Mouse (Mus musculus): ENCODE data around the gene 1520401A03Rik. TPM values are rescaled to one million over a fixed set of nuclear protein-coding genes. Genes with fewer than 3 reads are reported as not detected.

Gene 1520401A03Rik
- polyA plus RNA-seq, 1 experiment from 2014 or later: 1.0 TPM

DNA sequence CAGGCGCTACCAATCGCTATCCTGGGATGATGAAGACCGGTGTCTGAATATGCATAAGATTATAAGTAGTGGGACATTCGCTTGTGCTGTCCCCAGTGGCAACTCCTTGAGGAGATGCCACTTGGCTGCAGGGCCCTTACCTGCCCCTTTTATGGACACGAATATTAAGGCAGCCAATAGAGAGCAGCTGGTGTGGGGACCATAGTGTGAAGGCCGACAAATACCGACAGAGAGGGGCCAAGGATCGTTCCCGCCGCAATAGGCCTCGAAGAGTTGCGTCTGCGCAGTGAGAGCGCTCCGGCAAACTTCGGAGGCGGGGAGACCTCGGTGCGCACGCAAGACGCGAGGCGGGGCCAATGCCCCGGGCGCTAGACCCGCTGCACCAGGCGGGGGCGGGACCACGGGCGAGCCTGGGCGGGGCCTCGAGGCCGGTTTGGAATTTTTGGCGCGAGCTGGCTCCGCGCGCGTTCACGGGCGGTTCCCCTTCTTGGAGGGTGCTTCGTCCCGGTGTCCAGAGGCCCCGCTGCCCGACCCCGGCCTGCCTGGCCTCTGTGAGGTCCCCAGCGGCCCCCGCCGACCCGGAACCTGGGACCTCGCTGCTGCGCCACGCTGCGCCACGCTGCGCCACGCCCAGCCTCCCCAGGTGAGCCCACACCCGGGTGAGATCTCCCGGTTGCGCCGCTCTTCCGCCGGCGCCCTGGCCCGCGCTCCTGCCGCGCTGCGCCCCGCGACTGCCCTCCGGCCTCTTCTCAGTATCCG lies 3.6 kb upstream of the 1520401A03Rik start, which contains the start of gene Pkmyt1:
Gene Pkmyt1 (plus strand): TSS at position 338 of the 759 bp plus-strand sequence.
- Histone ChIP-seq H3K36me3 (no peaks in the 10 kb centered on the region), H3K27me3 (no peaks in the 10 kb centered on the region), H3K9me3 (no peaks in the 10 kb centered on the region), H3K9ac (peak within 1 kb of the TSS; percentile 73), H3K27ac (peak within 1 kb of the TSS; percentile 80), H3K4me3 (peak within 1 kb of the TSS; percentile 94), H3K4me1 (0 out of 2 replicates have a peak, but pooled peaks cover 16% of the 10 kb centered on the region), H3K4me2 (replicated peaks) (peak within 1 kb of the TSS; percentile 86)
- 2% methylated on average over 60 of the region's 73 CpGs for WGBS
- ATAC-seq (ENCODE audit: insufficient number of reproducible peaks, insufficient read depth, low FRiP score, low TSS enrichment): peak; percentile 86

DNA sequence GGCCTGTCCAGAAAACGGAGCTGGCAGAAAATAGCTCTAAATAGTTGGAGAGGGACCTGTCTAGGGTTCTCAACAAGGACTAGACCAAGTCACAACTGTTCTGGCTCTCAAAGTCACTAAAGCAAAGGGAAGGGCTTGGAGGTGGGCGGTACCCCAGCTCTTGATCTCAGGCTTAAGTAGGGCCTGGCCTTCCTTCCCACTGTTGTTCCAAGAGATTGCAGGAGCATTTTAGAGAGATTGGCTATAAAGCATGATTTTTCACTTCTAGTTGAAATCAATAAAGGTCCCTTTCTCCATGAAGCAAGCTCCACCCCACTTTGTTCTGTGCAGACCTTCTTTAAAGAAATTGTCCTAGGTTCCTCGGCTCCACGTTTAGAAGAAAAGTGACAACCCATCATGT lies 2.9 kb upstream of the 1520401A03Rik start:
- peak overlapping the region; percentile 73 for H3K9ac ChIP-seq
- peak overlapping the region; percentile 59; the same call in 1 of the 2 replicates for H3K27ac ChIP-seq
- peak overlapping the region; percentile 86 for H3K4me2 ChIP-seq (replicated peaks)
- 67% methylated on average over 4 of the region's 4 CpGs for WGBS
- H3K9me3 ChIP-seq: no peaks in the 10 kb centered on the region
- H3K4me1 ChIP-seq: 0 out of 2 replicates have a peak, but pooled peaks cover 16% of the 10 kb centered on the region
- H3K36me3 ChIP-seq: no peaks in the 10 kb centered on the region
- peak overlapping the region; percentile 94 for H3K4me3 ChIP-seq
- no peak for ATAC-seq (ENCODE audit: insufficient number of reproducible peaks, insufficient read depth, low FRiP score, low TSS enrichment)
- no peaks in the 10 kb centered on the region for H3K27me3 ChIP-seq

DNA sequence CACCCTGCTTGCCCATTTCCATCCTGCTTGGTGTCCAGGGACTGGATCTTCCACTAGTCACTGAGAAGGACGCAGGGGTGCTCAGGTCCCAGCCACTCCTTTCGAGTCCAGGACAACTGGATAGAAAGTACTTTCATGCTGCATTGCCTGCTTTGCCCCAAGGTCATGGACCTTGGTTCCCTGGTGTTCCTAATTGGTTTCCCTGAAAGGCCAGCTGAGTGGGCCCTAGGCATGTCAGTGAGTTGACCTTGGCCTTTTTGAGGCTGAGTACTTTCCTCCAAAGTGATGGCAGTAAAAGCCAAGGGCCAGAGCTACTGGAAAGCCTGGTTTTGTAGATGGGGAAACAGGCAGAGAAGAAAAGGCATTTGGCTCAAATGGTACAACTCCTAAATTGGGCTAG lies 697 bp downstream of the 1520401A03Rik start:
- Histone ChIP-seq H3K4me1 (0 out of 2 replicates have a peak, but pooled peaks cover 9% of the 10 kb centered on the region), H3K27me3 (no peaks in the 10 kb centered on the region), H3K4me3 (no peak overlapping the region), H3K36me3 (no peaks in the 10 kb centered on the region), H3K9ac (no peak overlapping the region), H3K4me2 (replicated peaks) (no peak overlapping the region), H3K9me3 (no peaks in the 10 kb centered on the region), H3K27ac (no peak overlapping the region)
- ATAC-seq (ENCODE audit: insufficient number of reproducible peaks, insufficient read depth, low FRiP score, low TSS enrichment): no peak
- WGBS: 80% methylated on average over 2 of the region's 2 CpGs

DNA sequence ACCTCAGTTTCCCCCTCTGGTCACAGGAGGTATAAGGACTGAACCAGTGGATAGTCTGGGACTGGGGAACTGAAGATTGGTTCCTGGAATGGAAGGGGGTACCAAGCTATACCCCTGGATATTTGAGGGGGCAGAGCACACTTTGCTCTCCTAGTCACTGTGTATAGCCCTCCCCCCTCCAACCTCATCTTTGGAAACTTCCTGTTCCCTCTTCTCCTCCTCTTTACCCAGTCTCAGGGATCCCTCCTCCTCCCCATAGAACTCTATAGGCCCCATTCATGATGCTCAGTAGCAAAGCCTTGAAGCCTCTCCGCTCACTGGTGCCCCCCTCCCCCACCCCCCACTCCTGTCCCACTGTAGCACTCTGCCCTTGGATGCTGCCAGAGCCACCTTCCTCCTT lies 3.1 kb downstream of the 1520401A03Rik start:
- H3K36me3 ChIP-seq: no peaks in the 10 kb centered on the region
- whole genome bisulfite sequencing: 27% methylated on average over 1 of the region's 1 CpGs
- H3K27me3 ChIP-seq: no peaks in the 10 kb centered on the region
- no peaks in the 10 kb centered on the region for H3K4me1 ChIP-seq
- ATAC-seq (ENCODE audit: insufficient number of reproducible peaks, insufficient read depth, low FRiP score, low TSS enrichment): no peak
- H3K9me3 ChIP-seq: no peaks in the 10 kb centered on the region
- H3K27ac ChIP-seq: no peak overlapping the region
- no peak overlapping the region for H3K4me3 ChIP-seq
- no peak overlapping the region for H3K4me2 ChIP-seq (replicated peaks)
- H3K9ac ChIP-seq: no peak overlapping the region

DNA sequence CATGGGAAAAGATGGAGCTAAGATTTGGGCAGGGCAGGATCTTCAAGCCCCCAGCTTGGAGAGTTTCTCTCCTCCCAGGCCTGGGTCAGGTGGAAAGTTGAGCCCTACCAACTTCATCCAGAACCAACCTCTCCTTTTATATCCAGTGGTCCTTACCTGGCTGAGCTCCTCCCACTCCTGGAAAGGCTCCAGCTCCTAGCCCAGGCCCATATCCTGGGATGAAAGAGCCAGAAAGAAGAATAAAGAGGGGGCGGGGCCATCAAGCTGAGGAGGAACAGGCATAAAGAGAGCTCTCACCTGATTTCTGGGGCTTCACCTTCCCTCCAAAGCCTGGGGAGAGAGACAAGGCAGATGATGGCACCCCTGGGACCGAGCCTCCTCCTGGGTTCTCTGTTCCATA lies 5.6 kb downstream of the 1520401A03Rik start:
- Histone ChIP-seq H3K27me3 (no peaks in the 10 kb centered on the region), H3K27ac (no peak overlapping the region), H3K9me3 (no peaks in the 10 kb centered on the region), H3K36me3 (no peaks in the 10 kb centered on the region), H3K4me2 (replicated peaks) (no peak overlapping the region), H3K4me3 (no peak overlapping the region), H3K4me1 (no peaks in the 10 kb centered on the region), H3K9ac (no peak overlapping the region)
- WGBS: 67% methylated on average over 2 of the region's 2 CpGs
- no peak for ATAC-seq (ENCODE audit: insufficient number of reproducible peaks, insufficient read depth, low FRiP score, low TSS enrichment)

DNA sequence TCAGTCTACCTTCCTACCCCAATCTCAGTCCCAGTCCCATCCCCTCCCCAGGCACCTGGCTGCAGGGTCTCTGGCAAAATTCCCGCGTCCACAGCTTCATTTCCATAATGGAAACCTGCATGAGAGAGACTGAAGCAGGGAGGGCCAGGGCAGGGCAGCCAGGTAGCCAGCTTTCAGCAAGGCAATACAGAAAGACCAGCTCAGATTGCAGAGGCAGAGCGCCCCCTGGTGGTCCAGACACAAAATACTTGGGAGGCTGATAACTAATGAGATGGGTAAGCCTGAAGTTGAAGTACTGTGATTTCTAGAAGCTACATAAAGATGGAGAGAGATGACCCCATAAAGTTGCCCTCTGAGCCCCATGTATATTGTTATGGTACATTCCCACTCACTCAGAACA lies 16.4 kb downstream of the 1520401A03Rik start:
- Histone ChIP-seq H3K36me3 (no peaks in the 10 kb centered on the region), H3K4me2 (replicated peaks) (no peak overlapping the region), H3K4me3 (no peak overlapping the region), H3K27ac (no peak overlapping the region), H3K27me3 (peaks cover 9% of the 10 kb centered on the region; the same call in 1 of the 2 replicates), H3K9me3 (no peaks in the 10 kb centered on the region), H3K4me1 (peaks cover 10% of the 10 kb centered on the region; the same call in 1 of the 2 replicates), H3K9ac (no peak overlapping the region)
- ATAC-seq (ENCODE audit: insufficient number of reproducible peaks, insufficient read depth, low FRiP score, low TSS enrichment): 0 out of 2 replicates have a peak, but pooled peaks have one; percentile 13
- WGBS: 1% methylated on average over 3 of the region's 3 CpGs

DNA sequence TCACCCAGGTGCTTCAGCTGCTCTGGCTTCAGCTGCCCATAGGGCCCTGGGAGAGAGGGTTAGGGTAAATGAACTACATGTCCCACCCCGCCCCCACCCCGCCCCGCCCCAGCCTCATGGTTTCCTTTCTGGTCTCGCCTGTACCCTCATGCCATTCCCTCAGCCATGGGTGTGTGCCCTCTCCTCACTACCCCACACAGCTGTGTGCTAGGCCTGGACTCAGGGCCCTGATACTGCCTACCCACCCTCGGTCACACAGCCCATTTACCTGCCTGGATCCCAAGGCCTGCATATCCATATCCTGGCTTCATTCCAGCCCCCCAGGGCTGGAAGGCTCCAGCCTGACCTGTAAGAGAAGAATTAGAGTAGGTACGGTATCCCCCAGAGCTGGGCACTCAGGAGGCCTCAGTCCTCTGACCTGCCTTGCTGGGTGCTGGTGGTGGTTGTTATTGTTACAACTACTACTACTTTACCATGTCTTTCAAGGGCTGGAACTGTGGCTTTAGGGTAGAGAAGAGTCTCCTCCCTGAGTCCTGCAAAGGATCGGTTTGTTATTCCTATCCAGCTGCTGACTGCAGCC lies 17.0 kb downstream of the 1520401A03Rik start:
- Histone ChIP-seq H3K9ac (no peak overlapping the region), H3K4me3 (no peak overlapping the region), H3K9me3 (no peaks in the 10 kb centered on the region), H3K27ac (no peak overlapping the region), H3K27me3 (peaks cover 15% of the 10 kb centered on the region), H3K4me1 (peaks cover 10% of the 10 kb centered on the region; the same call in 1 of the 2 replicates), H3K36me3 (no peaks in the 10 kb centered on the region), H3K4me2 (replicated peaks) (no peak overlapping the region)
- peak; percentile 52; the same call in 1 of the 2 replicates for ATAC-seq (ENCODE audit: insufficient number of reproducible peaks, insufficient read depth, low FRiP score, low TSS enrichment)
- 73% methylated on average over 7 of the region's 7 CpGs for WGBS

DNA sequence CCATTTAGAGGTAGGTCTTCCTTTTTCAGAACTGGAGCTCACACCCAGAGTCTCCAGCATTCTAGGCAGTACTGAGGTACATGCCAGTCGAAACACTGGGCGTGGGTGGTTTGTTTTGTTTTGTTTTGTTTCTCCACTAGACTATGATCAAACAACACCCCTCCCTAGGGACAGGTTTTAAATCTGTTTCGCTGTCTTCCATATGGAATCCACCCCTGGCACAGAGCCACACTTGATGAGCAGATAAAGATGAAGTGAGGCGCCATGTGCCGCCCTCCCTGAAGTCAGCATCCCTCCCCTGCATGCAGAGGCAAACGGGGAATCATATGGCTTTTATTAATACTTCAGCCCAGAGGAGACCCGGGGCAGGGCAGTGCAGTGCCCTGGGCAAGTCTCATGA lies 17.8 kb downstream of the 1520401A03Rik start:
- WGBS: 23% methylated on average over 7 of the region's 7 CpGs
- H3K36me3 ChIP-seq: no peaks in the 10 kb centered on the region
- peaks cover 12% of the 10 kb centered on the region; the same call in 1 of the 2 replicates for H3K4me1 ChIP-seq
- H3K27me3 ChIP-seq: peaks cover 23% of the 10 kb centered on the region
- H3K4me2 ChIP-seq (replicated peaks): no peak overlapping the region
- no peak overlapping the region for H3K9ac ChIP-seq
- H3K4me3 ChIP-seq: no peak overlapping the region
- no peak overlapping the region for H3K27ac ChIP-seq
- H3K9me3 ChIP-seq: no peaks in the 10 kb centered on the region
- no peak for ATAC-seq (ENCODE audit: insufficient number of reproducible peaks, insufficient read depth, low FRiP score, low TSS enrichment)

DNA sequence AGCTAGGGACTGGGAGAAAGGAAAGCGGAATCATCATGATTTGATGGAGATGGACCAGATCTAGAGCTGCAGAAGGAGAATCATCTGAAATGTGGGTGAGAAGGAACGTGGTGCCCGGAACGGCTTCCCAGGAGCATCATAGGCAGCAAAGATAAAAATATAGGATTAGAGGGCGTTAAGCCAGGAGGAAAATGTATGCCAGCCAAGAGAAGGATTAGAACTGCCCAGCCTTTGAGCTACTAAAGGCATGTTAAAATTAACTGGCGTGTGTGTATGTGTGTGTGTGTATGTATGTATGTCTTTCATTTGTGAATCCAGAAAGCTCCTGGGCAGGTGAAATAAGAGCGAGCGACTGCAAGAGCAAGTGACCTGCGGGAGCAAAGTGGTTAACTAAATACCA lies 19.3 kb downstream of the 1520401A03Rik start:
- no peak for ATAC-seq (ENCODE audit: insufficient number of reproducible peaks, insufficient read depth, low FRiP score, low TSS enrichment)
- peaks cover 17% of the 10 kb centered on the region; the same call in 1 of the 2 replicates for H3K4me1 ChIP-seq
- WGBS: 84% methylated on average over 9 of the region's 9 CpGs
- H3K9ac ChIP-seq: no peak overlapping the region
- no peak overlapping the region for H3K27ac ChIP-seq
- H3K4me3 ChIP-seq: no peak overlapping the region
- no peaks in the 10 kb centered on the region for H3K9me3 ChIP-seq
- H3K36me3 ChIP-seq: no peaks in the 10 kb centered on the region
- peaks cover 37% of the 10 kb centered on the region for H3K27me3 ChIP-seq
- no peak overlapping the region for H3K4me2 ChIP-seq (replicated peaks)

DNA sequence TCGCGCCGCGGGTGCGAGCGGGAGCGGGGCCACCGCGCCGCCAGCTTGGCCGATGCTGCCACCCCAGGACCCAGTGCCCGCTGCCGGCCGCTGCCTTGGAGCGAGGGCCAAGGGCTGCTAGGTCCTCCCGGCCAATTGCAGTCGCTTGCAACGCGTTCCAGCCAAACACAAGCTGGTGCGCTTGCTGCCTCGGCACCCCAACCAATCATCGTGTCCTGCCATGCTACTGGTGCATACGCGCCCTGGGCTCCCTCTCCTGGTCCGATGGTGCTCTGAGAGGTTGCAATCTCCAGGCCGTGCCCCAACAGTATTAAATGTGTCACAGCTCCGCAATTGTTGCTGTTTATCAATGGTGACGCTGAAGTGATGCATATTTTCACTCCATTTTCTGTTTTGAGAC lies 22.5 kb downstream of the 1520401A03Rik start:
- no peak overlapping the region for H3K27ac ChIP-seq
- H3K36me3 ChIP-seq: no peaks in the 10 kb centered on the region
- H3K9ac ChIP-seq: peak overlapping the region; percentile 61
- peak overlapping the region; percentile 100 for H3K4me2 ChIP-seq (replicated peaks)
- 1% methylated on average over 26 of the region's 28 CpGs for WGBS
- H3K27me3 ChIP-seq: peaks cover 37% of the 10 kb centered on the region
- H3K4me3 ChIP-seq: peak overlapping the region; percentile 66
- H3K4me1 ChIP-seq: peaks cover 19% of the 10 kb centered on the region
- H3K9me3 ChIP-seq: no peaks in the 10 kb centered on the region
- peak; percentile 88 for ATAC-seq (ENCODE audit: insufficient number of reproducible peaks, insufficient read depth, low FRiP score, low TSS enrichment)

DNA sequence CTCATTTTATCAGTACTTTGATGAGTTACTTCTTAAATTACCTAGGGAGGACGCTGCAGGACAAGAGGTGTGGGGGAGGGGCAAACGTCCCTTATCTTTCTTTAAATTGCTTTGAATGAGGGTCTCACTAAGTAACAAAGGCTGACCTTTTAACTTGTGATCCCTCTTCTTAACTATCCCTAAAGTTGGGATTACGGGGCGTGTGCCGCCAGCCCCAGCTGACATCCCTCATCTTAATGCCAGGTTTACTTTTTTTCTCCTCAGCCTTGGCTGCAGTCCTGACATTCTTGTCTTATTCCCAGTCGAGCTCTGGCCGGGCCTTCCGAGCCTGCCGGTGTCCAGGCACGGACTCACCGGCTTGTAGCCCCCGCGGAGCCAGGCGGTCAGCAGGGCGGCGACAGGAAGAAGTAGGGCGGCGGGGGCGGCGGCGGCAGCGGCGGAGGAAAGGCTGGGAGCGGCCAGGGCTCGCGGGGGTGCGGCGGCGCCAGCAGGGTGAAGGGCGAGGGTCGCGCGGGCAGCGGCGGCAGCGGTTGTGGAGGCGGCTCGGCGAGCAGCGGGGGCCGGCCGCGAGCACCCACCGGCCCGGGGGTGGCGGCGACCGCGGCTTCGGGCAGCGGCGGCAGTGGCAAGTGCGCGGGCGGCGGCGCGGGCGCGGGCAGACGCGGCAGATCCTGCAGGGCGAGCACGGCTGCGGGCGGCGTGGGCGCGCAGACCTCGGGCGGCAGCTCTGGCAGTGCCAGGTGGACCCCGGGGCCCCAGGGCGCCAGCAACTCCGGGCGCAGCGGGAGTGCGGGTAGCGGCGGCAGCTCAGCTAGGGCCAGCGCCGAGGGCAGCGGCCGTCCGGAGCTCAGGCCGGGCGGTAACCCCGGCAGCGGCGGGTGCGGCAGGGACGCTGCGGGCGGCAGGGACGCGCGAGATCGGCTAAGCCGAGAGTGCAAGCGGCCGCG lies 23.2 kb downstream of the 1520401A03Rik start:
- Histone ChIP-seq H3K4me3 (peak overlapping the region; percentile 66), H3K27me3 (peaks cover 37% of the 10 kb centered on the region), H3K27ac (no peak overlapping the region), H3K36me3 (no peaks in the 10 kb centered on the region), H3K9me3 (no peaks in the 10 kb centered on the region), H3K4me2 (replicated peaks) (peak overlapping the region; percentile 100), H3K9ac (peak overlapping the region; percentile 61), H3K4me1 (peaks cover 14% of the 10 kb centered on the region)
- 0 out of 2 replicates have a peak, but pooled peaks have one; percentile 12 for ATAC-seq (ENCODE audit: insufficient number of reproducible peaks, insufficient read depth, low FRiP score, low TSS enrichment)
- under 1% methylated on average over 85 of the region's 101 CpGs for WGBS
